Mouse (Mus musculus): ENCODE measurements around the gene Hmbs.

DNA sequence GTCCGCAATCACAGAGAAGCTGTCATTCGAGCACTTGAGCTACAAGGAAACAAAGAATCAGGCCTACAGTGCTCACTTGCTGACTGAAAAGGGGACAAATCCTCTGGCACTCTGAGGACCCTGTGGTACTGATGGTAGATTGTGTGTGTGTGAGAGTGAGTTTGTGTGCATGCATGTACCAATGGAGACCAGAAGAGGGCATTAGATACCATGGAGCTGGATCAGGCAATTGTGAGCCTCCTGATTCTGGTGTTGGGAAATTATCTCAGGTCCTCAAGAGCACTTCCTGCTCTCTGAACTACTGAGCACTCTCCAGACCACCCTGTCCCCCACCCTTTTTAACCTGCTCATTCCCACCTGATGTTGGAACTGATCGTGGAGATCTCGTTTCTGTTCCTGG lies 4.5 kb upstream of the Hmbs start:
- TF ChIP-seq GATA1 (IDR thresholded peaks at IDR 0.05; ENCODE audit: low read length) (no peak), TAL1 (IDR thresholded peaks at IDR 0.05; ENCODE audit: low read length) (no peak)
